Mouse (Mus musculus) heart, embryonic 16.5 days (tissue): ENCODE results near the gene Gnaq. TPM values are rescaled to one million over a fixed set of nuclear protein-coding genes. Genes with fewer than 3 reads are reported as not detected.
A peak's percentile ranks its signal among the peaks of the same experiment; 100 is the strongest.

Source experiments
- ATAC-seq: fragments of 200-750 bp; cut with Nextera tagmentation; replicated peaks from 2 replicates; pipeline ENCODE4 v1.8.0; 2017; ENCODE audit warnings: moderate number of reproducible peaks; ENCODE audit not compliant: insufficient read depth, low FRiP score; ENCODE audit errors: extremely low read depth
- H3K27ac ChIP-seq: fragments of 300-500 bp; sonication (generic); 2 replicates; pipeline ENCODE4 v1.5.1; 2014; ENCODE audit warnings: mild to moderate bottlenecking, low read length, control low read depth, moderate library complexity
- H3K27me3 ChIP-seq: fragments of 300-500 bp; sonication (generic); 2 replicates; pipeline ENCODE4 v1.6.1; 2014; ENCODE audit warnings: low read length, mixed read lengths; ENCODE audit not compliant: control insufficient read depth, insufficient read depth
- H3K36me3 ChIP-seq: fragments of 300-500 bp; sonication (generic); 2 replicates; pipeline ENCODE4 v1.6.1; 2014; ENCODE audit not compliant: control insufficient read depth, insufficient read depth
- H3K4me1 ChIP-seq: fragments of 300-500 bp; sonication (generic); 2 replicates; pipeline ENCODE4 v1.6.1; 2014; ENCODE audit warnings: low read length, mixed read lengths; ENCODE audit not compliant: control insufficient read depth, insufficient read depth
- H3K4me2 ChIP-seq: fragments of 300-500 bp; sonication (generic); 2 replicates; pipeline ENCODE4 v1.6.1; 2014; ENCODE audit warnings: low read depth, mild to moderate bottlenecking, control low read depth, low read length
- H3K4me3 ChIP-seq: fragments of 300-500 bp; sonication (generic); 2 replicates; pipeline ENCODE4 v1.5.1; 2014; ENCODE audit warnings: mild to moderate bottlenecking, control low read depth, low read length
- H3K9ac ChIP-seq: fragments of 300-500 bp; sonication (generic); 2 replicates; pipeline ENCODE4 v1.6.1; 2014; ENCODE audit warnings: low read length, control low read depth
- H3K9me3 ChIP-seq: fragments of 300-500 bp; sonication (generic); replicated peaks from 2 replicates; pipeline ENCODE4 v1.6.1; 2016; ENCODE audit warnings: low read length; ENCODE audit not compliant: control insufficient read depth
- WGBS: fragments of 180-500 bp; shearing (Covaris S2); extraction: QIAGEN DNeasy Blood & Tissue Kit; methylation state at CpG from one replicate; pipeline ENCODE4 v1.1.7; 2014; 5-methylcytosine and 5-hydroxymethylcytosine counted together
- polyA plus RNA-seq: library from polyadenylated mRNA; unstranded; fragments of >200 nt; fragmentation: Nextera tagmentation; extraction: Ambion mirVana; gene quantifications from 2 replicates; pipeline ENCODE4 v1.2.1, GENCODE M21; 2015

Gnaq gene
- polyA plus RNA-seq, 1 experiment from 2014 or later, result 20.5 TPM

DNA sequence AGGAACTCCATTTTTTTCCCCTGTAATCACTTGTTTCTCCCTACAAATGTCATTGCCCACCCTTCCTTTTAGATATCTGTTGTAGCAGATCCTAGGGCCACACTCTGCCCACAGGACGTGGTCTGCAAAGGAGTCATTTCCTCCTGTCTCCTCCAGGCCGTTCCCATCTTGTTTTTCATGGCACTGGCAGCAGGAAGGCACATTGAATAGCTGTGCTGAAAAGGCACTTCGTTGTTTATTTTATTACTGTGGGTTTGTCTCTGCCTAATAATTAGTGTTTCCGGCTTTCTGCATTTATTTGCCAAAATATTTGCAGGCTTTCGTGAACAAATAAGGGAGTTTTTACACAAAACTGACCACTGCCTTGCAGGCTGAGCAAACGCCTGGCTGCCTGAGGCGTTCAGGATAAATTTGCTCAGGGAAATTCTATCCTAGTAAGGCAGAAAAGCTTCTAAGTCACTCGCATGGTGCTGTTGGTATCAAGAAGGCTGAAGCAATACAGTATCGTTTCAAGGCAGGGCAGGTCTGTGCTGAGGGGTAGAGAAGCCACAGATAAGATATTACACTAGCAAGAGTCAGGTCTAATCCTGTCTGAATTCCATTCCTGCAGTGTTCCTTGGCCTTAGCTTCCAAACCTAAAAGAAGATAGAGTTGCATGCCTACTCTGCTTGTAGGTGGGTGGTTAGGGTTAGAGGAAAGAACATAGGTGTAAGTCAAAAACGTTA lies 154.0 kb downstream of the Gnaq start:
- peak overlapping the region; percentile 65 for H3K27ac ChIP-seq
- no peaks in the 10 kb centered on the region for H3K9me3 ChIP-seq
- no peak overlapping the region for H3K9ac ChIP-seq
- H3K27me3 ChIP-seq, result no peaks in the 10 kb centered on the region
- ATAC-seq, result peak; percentile 72
- H3K4me1 ChIP-seq, result peaks cover 40% of the 10 kb centered on the region
- 33% methylated on average over 10 of the region's 10 CpGs for WGBS
- H3K4me3 ChIP-seq, result no peak overlapping the region
- H3K4me2 ChIP-seq, result no peak overlapping the region
- H3K36me3 ChIP-seq, result no peaks in the 10 kb centered on the region

- no peak overlapping the region for H3K9ac ChIP-seq
- H3K4me3 ChIP-seq, result no peak overlapping the region
- H3K4me2 ChIP-seq, result no peak overlapping the region
- H3K9me3 ChIP-seq, result no peaks in the 10 kb centered on the region
- 61% methylated on average over 4 of the region's 4 CpGs for WGBS
- H3K36me3 ChIP-seq, result no peaks in the 10 kb centered on the region
- H3K27ac ChIP-seq, result peak overlapping the region; percentile 52; the same call in 1 of the 2 replicates
- H3K4me1 ChIP-seq, result peaks cover 37% of the 10 kb centered on the region
- H3K27me3 ChIP-seq, result no peaks in the 10 kb centered on the region
- ATAC-seq, result no peak
Observed at GRCm38 (mm10) chr19:16287307-16287706, 154.7 kb downstream of the Gnaq start.

DNA sequence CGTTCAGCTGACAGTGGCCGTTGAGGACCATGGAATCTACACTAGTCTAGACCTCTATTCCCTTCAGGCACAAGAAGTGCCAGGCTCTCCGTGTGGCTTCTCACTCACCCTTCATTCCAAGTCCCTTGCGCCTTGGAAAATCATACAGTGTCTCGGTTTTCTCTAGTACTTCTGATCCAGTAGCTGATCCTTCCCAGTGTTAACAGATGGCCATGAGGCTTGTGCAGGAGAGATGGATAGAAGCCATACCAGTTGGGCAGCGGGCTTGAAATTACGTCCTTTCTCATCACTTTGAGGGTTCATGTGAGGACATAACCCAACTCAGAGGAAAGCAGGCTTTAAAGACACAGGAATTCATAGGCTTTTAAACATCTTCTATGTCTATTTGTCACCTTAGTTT lies 155.3 kb downstream of the Gnaq start:
- H3K27ac ChIP-seq, result no peak overlapping the region; the same call in 1 of the 2 replicates

GRCm38 (mm10) chr19:16291088-16291487 lies 158.5 kb downstream of the Gnaq start:
- peaks cover 15% of the 10 kb centered on the region for H3K4me1 ChIP-seq
- no peak for ATAC-seq
- H3K9me3 ChIP-seq, result no peaks in the 10 kb centered on the region
- WGBS, result 96% methylated on average over 3 of the region's 3 CpGs
- no peak overlapping the region for H3K9ac ChIP-seq
- no peak overlapping the region for H3K4me2 ChIP-seq
- no peaks in the 10 kb centered on the region for H3K27me3 ChIP-seq
- no peaks in the 10 kb centered on the region for H3K36me3 ChIP-seq
- no peak overlapping the region for H3K4me3 ChIP-seq
- H3K27ac ChIP-seq, result no peak overlapping the region

More for the DNA sequence above, 155.3 kb downstream of the Gnaq start:
- no peaks in the 10 kb centered on the region for H3K9me3 ChIP-seq
- 87% methylated on average over 7 of the region's 7 CpGs for WGBS
- no peak overlapping the region for H3K9ac ChIP-seq
- no peak overlapping the region for H3K4me3 ChIP-seq
- H3K36me3 ChIP-seq, result no peaks in the 10 kb centered on the region
- ATAC-seq, result no peak
- no peak overlapping the region for H3K4me2 ChIP-seq
- peaks cover 37% of the 10 kb centered on the region for H3K4me1 ChIP-seq
- H3K27me3 ChIP-seq, result no peaks in the 10 kb centered on the region

- peaks cover 5% of the 10 kb centered on the region for H3K4me1 ChIP-seq
- no peaks in the 10 kb centered on the region for H3K9me3 ChIP-seq
- no peaks in the 10 kb centered on the region for H3K27me3 ChIP-seq
- H3K4me2 ChIP-seq, result no peak overlapping the region
- 76% methylated on average over 2 of the region's 2 CpGs for WGBS
- H3K4me3 ChIP-seq, result no peak overlapping the region
- H3K36me3 ChIP-seq, result no peaks in the 10 kb centered on the region
- no peak; the same call in 1 of the 2 replicates for ATAC-seq
- no peak overlapping the region for H3K27ac ChIP-seq
- no peak overlapping the region for H3K9ac ChIP-seq
Observed at GRCm38 (mm10) chr19:16292056-16292608, 159.5 kb downstream of the Gnaq start.

DNA sequence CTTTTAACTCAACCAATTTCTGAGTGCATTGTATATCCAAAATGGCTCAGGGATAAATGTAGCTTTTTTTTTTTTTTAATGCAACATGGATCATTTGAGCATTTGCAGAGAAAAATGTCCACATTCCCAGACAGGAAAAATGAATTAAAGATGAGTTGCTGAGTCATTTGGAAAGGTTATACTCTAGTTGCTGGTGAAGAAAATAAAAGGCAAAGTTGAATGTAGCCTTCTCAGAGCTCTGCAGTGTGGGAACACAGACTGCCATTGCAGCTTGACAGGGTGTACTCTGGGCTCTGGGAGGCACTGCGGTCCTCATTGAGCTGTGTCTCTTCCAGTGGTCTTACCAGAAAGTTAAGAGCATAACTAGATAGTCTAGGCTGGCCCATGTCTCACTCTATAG lies 160.3 kb downstream of the Gnaq start:
- H3K9me3 ChIP-seq, result no peaks in the 10 kb centered on the region
- no peak for ATAC-seq

DNA sequence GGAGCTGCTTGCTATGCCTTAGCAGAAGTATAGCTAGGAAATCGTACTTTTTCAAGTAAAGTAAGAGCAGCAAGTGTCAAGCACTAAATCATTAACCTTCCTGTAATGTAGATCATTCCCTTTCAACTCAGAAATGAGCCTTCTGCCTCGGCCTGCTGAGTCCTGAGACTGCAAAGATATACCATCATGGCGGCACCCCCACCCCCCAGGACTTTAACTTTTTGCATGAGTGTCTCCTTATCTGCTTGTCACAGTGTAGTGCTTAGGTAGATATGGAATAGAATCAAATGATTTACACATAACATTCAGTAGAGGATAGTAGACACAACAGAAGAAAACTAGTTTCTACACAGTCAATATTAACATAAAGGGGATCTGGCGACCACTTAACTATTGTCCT lies 167.8 kb downstream of the Gnaq start:
- WGBS, result 85% methylated on average over 4 of the region's 4 CpGs
- Histone ChIP-seq H3K4me2 (no peak overlapping the region), H3K27me3 (no peaks in the 10 kb centered on the region), H3K4me3 (no peak overlapping the region), H3K27ac (no peak overlapping the region), H3K9me3 (no peaks in the 10 kb centered on the region), H3K36me3 (no peaks in the 10 kb centered on the region), H3K4me1 (no peaks in the 10 kb centered on the region; the same call in 1 of the 2 replicates), H3K9ac (no peak overlapping the region)
- ATAC-seq, result no peak

More for the DNA sequence above, 160.3 kb downstream of the Gnaq start:
- Histone ChIP-seq H3K4me1 (no peaks in the 10 kb centered on the region), H3K36me3 (no peaks in the 10 kb centered on the region), H3K9ac (no peak overlapping the region), H3K27me3 (no peaks in the 10 kb centered on the region), H3K4me2 (no peak overlapping the region), H3K27ac (no peak overlapping the region), H3K4me3 (no peak overlapping the region)
- WGBS, result 96% methylated on average over 1 of the region's 1 CpGs

GRCm38 (mm10) chr19:16301336-16301735 lies 168.7 kb downstream of the Gnaq start:
- no peaks in the 10 kb centered on the region for H3K36me3 ChIP-seq
- ATAC-seq, result no peak

DNA sequence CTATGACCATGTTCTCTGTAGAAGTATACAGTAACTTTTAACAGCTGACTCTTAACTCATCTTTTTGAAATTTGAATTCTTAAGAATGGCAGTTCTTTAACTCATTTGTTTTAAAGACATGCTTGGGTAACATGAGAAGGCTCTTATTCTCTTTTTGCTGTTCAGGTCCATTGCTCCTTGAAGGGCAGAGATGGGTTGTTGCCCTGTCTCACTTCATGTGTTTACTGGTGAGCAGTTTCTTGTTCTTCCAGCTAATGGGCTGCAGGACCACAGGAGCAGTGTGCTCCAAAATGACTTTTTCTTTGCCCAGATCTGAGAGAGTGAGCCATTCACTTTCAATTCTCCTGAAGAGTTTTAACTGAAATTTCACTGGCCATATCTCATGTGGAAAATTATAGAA lies 176.4 kb downstream of the Gnaq start:
- Histone ChIP-seq H3K27me3 (no peaks in the 10 kb centered on the region), H3K9me3 (no peaks in the 10 kb centered on the region), H3K9ac (no peak overlapping the region), H3K27ac (no peak overlapping the region), H3K4me3 (no peak overlapping the region), H3K36me3 (no peaks in the 10 kb centered on the region), H3K4me1 (peaks cover 4% of the 10 kb centered on the region), H3K4me2 (no peak overlapping the region)
- no peak for ATAC-seq

More at GRCm38 (mm10) chr19:16301336-16301735, 168.7 kb downstream of the Gnaq start:
- H3K27me3 ChIP-seq, result no peaks in the 10 kb centered on the region
- no peak overlapping the region for H3K4me2 ChIP-seq
- 57% methylated on average over 7 of the region's 7 CpGs for WGBS
- H3K4me1 ChIP-seq, result no peaks in the 10 kb centered on the region; the same call in 1 of the 2 replicates
- no peaks in the 10 kb centered on the region for H3K9me3 ChIP-seq
- no peak overlapping the region for H3K27ac ChIP-seq
- no peak overlapping the region for H3K9ac ChIP-seq
- no peak overlapping the region for H3K4me3 ChIP-seq
